Mouse (Mus musculus) lung, postnatal 0 days (tissue): Measurements from ENCODE around the gene Rnf144b.

ENCODE experiments used
- CTCF ChIP-seq: IDR thresholded peaks from 2 replicates; pipeline ENCODE4 v1.5.1; 2016; ENCODE audit warnings: antibody characterized with exemption, mild to moderate bottlenecking
- EP300 ChIP-seq: IDR thresholded peaks from 2 replicates; pipeline ENCODE4 v1.6.1; 2016; ENCODE audit warnings: antibody characterized with exemption, mild to moderate bottlenecking, control low read depth

DNA sequence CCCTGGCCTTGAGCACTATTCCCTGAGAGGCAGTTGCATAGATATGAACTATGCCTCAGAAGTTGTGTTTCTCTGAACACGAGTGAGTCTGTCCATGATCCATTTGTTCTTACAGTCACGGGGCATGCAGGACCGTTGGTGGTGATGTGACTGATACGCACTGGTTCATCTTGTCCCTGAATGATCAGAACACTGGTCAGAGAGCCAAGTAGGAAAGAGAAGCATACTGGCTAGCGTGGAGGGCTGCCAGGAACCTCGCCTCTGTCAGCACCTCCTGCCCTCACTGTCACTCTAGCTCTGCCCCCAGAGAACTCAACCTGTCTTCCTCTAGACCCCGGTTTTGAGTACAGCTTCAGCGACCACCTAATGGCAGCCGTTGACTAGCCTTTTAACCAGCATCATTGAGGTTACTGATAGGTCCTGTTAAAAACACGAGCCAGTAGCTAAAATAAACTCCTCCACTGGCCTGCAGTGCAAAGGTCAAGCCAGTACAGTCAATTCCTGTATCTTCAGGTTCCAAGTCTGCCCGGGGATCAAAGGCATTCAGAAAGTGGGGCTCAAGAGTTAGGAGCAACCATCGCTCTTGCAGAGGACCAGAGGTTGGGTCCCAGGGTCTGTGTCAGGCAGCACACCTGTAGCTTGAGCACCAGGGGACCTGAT is 77.7 kb downstream of the Rnf144b start:
- TF ChIP-seq CTCF = no peak
- TF ChIP-seq EP300 = no peak
